Mouse (Mus musculus) CH12.LX (cell line): ENCODE measurements around the gene Tsnaxip1.

Experiments used
- CTCF ChIP-seq, 2 experiments: IDR thresholded peaks in 1 of 2; conservative IDR thresholded peaks in 1 of 2; 2 replicates each; pipeline ENCODE4 v1.5.1; 2011 to 2012; ENCODE audit warnings: low read depth in 2 of 2, low read length in 2 of 2, improper control_type of control experiment in 1 of 2, inconsistent platforms in 1 of 2, mild to moderate bottlenecking in 1 of 2, moderate library complexity in 1 of 2
- E2F4 ChIP-seq: IDR thresholded peaks from 2 replicates; pipeline ENCODE4 v1.6.1; 2011; ENCODE audit warnings: low read depth, low read length, improper control_type of control experiment; ENCODE audit not compliant: insufficient replicate concordance
- JUN ChIP-seq: IDR thresholded peaks from 2 replicates; pipeline ENCODE4 v1.6.1; 2011; ENCODE audit warnings: low read depth, mild to moderate bottlenecking, low read length, improper control_type of control experiment, moderate library complexity; ENCODE audit not compliant: insufficient read depth
- KAT2A ChIP-seq: IDR thresholded peaks from 2 replicates; pipeline ENCODE4 v1.6.1; 2012; ENCODE audit warnings: low read length, improper control_type of control experiment, inconsistent platforms; ENCODE audit not compliant: insufficient replicate concordance
- MAFK ChIP-seq: IDR thresholded peaks from 2 replicates; pipeline ENCODE4 v1.6.1; 2011; ENCODE audit warnings: low read length, improper control_type of control experiment; ENCODE audit not compliant: insufficient replicate concordance
- MAZ ChIP-seq: IDR thresholded peaks from 2 replicates; pipeline ENCODE4 v1.6.1; 2012; ENCODE audit warnings: low read depth, mild to moderate bottlenecking, inconsistent platforms, low read length, improper control_type of control experiment, moderate library complexity
- PAX5 ChIP-seq: IDR thresholded peaks from 2 replicates; pipeline ENCODE4 v1.6.1; 2012; ENCODE audit warnings: low read length, inconsistent platforms, mixed read lengths
- POLR2A ChIP-seq: IDR thresholded peaks from 2 replicates; pipeline ENCODE4 v1.6.1; 2011; ENCODE audit warnings: low read depth, mild to moderate bottlenecking, improper control_type of control experiment, low read length
- USF2 ChIP-seq: conservative IDR thresholded peaks from 2 replicates; pipeline ENCODE4 v1.6.1; 2011; ENCODE audit warnings: low read depth, low read length, improper control_type of control experiment
- ZC3H11A ChIP-seq: IDR thresholded peaks from 2 replicates; pipeline ENCODE4 v1.6.1; 2012; ENCODE audit warnings: low read depth, mild to moderate bottlenecking, inconsistent platforms, low read length, improper control_type of control experiment

DNA sequence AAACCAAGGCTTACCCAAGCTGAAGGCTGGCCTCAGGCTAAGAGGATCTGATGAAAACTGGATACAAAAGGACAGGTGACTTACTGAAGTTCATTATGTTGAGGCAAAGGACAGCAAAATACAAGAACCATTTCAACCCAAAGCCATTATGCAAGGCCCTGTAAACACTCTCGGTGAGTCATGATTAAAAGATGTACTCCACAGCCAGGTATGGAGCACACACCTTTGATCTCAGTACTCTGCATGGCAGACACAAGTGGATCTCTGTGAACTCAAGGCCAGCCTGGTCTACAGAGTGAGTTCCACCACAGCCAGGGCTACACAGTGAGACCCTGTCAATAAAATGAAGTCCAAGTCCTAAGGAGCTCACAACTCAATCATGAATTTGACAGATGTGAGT is 31.7 kb upstream of the Tsnaxip1 start:
- TF ChIP-seq MAZ (no peak), CTCF (conservative IDR thresholded peaks at IDR 0.05 in 1 of 2, IDR thresholded peaks at IDR 0.05 in 1 of 2; ENCODE audit: low read depth in 2 of 2, low read length in 2 of 2) (no peak), PAX5 (no peak), KAT2A (no peak), E2F4 (no peak), MAFK (no peak), JUN (no peak), USF2 (no peak), POLR2A (no peak), ZC3H11A (no peak)
